Mouse (Mus musculus): ENCODE data around the gene Coq8a. TPM values are rescaled to one million over a fixed set of nuclear protein-coding genes. Genes with fewer than 3 reads are reported as not detected.

Gene Coq8a
- polyA plus RNA-seq, 1 experiment from 2014 or later, result 17.8 TPM

GRCm38 (mm10) chr1:180175635-180176034 is 23.8 kb downstream of the Coq8a start:
- no peak overlapping the region for H3K4me2 ChIP-seq
- H3K4me1 ChIP-seq (replicated peaks), result peaks cover 9% of the 10 kb centered on the region; the same call in 1 of the 2 replicates
- H3K27ac ChIP-seq (ENCODE audit: poor library complexity, severe bottlenecking), result no peak overlapping the region
- H3K9me3 ChIP-seq (replicated peaks), result no peaks in the 10 kb centered on the region
- H3K4me3 ChIP-seq, result no peak overlapping the region
- H3K36me3 ChIP-seq, result no peaks in the 10 kb centered on the region
- no peak for ATAC-seq (ENCODE audit: insufficient number of reproducible peaks, low FRiP score)
- 60% methylated on average over 8 of the region's 8 CpGs for WGBS
- H3K9ac ChIP-seq, result no peak overlapping the region
- 0 out of 2 replicates have a peak, but pooled peaks cover 4% of the 10 kb centered on the region for H3K27me3 ChIP-seq (replicated peaks)

GRCm38 (mm10) chr1:180175167-180175566 is 24.2 kb downstream of the Coq8a start:
- H3K4me2 ChIP-seq, result no peak overlapping the region
- H3K36me3 ChIP-seq, result no peaks in the 10 kb centered on the region
- no peak for ATAC-seq (ENCODE audit: insufficient number of reproducible peaks, low FRiP score)
- peaks cover 7% of the 10 kb centered on the region; the same call in 1 of the 2 replicates for H3K4me1 ChIP-seq (replicated peaks)
- H3K27ac ChIP-seq (ENCODE audit: poor library complexity, severe bottlenecking), result no peak overlapping the region
- 26% methylated on average over 3 of the region's 3 CpGs for WGBS
- no peak overlapping the region for H3K9ac ChIP-seq
- H3K27me3 ChIP-seq (replicated peaks), result 0 out of 2 replicates have a peak, but pooled peaks cover 4% of the 10 kb centered on the region
- H3K4me3 ChIP-seq, result no peak overlapping the region
- H3K9me3 ChIP-seq (replicated peaks), result no peaks in the 10 kb centered on the region

GRCm38 (mm10) chr1:180174718-180175117 is 24.7 kb downstream of the Coq8a start:
- no peaks in the 10 kb centered on the region for H3K9me3 ChIP-seq (replicated peaks)
- H3K4me1 ChIP-seq (replicated peaks), result peaks cover 4% of the 10 kb centered on the region; the same call in 1 of the 2 replicates
- H3K36me3 ChIP-seq, result no peaks in the 10 kb centered on the region
- H3K4me3 ChIP-seq, result no peak overlapping the region
- no peak overlapping the region for H3K9ac ChIP-seq
- ATAC-seq (ENCODE audit: insufficient number of reproducible peaks, low FRiP score), result no peak
- 60% methylated on average over 6 of the region's 6 CpGs for WGBS
- H3K27ac ChIP-seq (ENCODE audit: poor library complexity, severe bottlenecking), result no peak overlapping the region
- H3K4me2 ChIP-seq, result no peak overlapping the region
- H3K27me3 ChIP-seq (replicated peaks), result 0 out of 2 replicates have a peak, but pooled peaks cover 4% of the 10 kb centered on the region

- Histone ChIP-seq H3K9me3 (replicated peaks) (no peaks in the 10 kb centered on the region), H3K4me3 (no peak overlapping the region), H3K36me3 (peaks cover 5% of the 10 kb centered on the region; the same call in 1 of the 2 replicates), H3K4me2 (no peak overlapping the region), H3K9ac (no peak overlapping the region), H3K4me1 (replicated peaks) (no peaks in the 10 kb centered on the region), H3K27ac (ENCODE audit: poor library complexity, severe bottlenecking) (no peak overlapping the region), H3K27me3 (replicated peaks) (0 out of 2 replicates have a peak, but pooled peaks cover 4% of the 10 kb centered on the region)
- ATAC-seq (ENCODE audit: insufficient number of reproducible peaks, low FRiP score), result no peak
- 64% methylated on average over 5 of the region's 5 CpGs for WGBS
Measured at GRCm38 (mm10) chr1:180173017-180173416, 26.4 kb downstream of the Coq8a start.

- H3K9me3 ChIP-seq (replicated peaks), result no peaks in the 10 kb centered on the region
- no peak overlapping the region for H3K4me2 ChIP-seq
- no peaks in the 10 kb centered on the region for H3K4me1 ChIP-seq (replicated peaks)
- no peak for ATAC-seq (ENCODE audit: insufficient number of reproducible peaks, low FRiP score)
- no peak overlapping the region for H3K9ac ChIP-seq
- no peak overlapping the region for H3K4me3 ChIP-seq
- peaks cover 9% of the 10 kb centered on the region; the same call in 1 of the 2 replicates for H3K36me3 ChIP-seq
- H3K27me3 ChIP-seq (replicated peaks), result 0 out of 2 replicates have a peak, but pooled peaks cover 4% of the 10 kb centered on the region
- no peak overlapping the region for H3K27ac ChIP-seq (ENCODE audit: poor library complexity, severe bottlenecking)
- WGBS, result 73% methylated on average over 4 of the region's 4 CpGs
Measured at GRCm38 (mm10) chr1:180172600-180172999, 26.8 kb downstream of the Coq8a start.

- no peak overlapping the region for H3K4me2 ChIP-seq
- H3K4me1 ChIP-seq (replicated peaks), result no peaks in the 10 kb centered on the region
- peaks cover 13% of the 10 kb centered on the region; the same call in 1 of the 2 replicates for H3K36me3 ChIP-seq
- H3K9me3 ChIP-seq (replicated peaks), result no peaks in the 10 kb centered on the region
- no peak overlapping the region for H3K9ac ChIP-seq
- no peak overlapping the region for H3K27ac ChIP-seq (ENCODE audit: poor library complexity, severe bottlenecking)
- H3K27me3 ChIP-seq (replicated peaks), result 0 out of 2 replicates have a peak, but pooled peaks cover 4% of the 10 kb centered on the region
- ATAC-seq (ENCODE audit: insufficient number of reproducible peaks, low FRiP score), result no peak
- H3K4me3 ChIP-seq, result no peak overlapping the region
- WGBS, result 62% methylated on average over 2 of the region's 2 CpGs
Measured at GRCm38 (mm10) chr1:180171883-180172282, 27.5 kb downstream of the Coq8a start.

GRCm38 (mm10) chr1:180170071-180170470 is 29.3 kb downstream of the Coq8a start:
- 85% methylated on average over 8 of the region's 8 CpGs for WGBS
- ATAC-seq (ENCODE audit: insufficient number of reproducible peaks, low FRiP score), result no peak
- H3K27ac ChIP-seq (ENCODE audit: poor library complexity, severe bottlenecking), result no peak overlapping the region
- H3K4me1 ChIP-seq (replicated peaks), result no peaks in the 10 kb centered on the region
- H3K4me2 ChIP-seq, result no peak overlapping the region
- no peak overlapping the region for H3K9ac ChIP-seq
- no peaks in the 10 kb centered on the region for H3K9me3 ChIP-seq (replicated peaks)
- H3K4me3 ChIP-seq, result no peak overlapping the region
- H3K36me3 ChIP-seq, result peaks cover 25% of the 10 kb centered on the region; the same call in 1 of the 2 replicates
- 0 out of 2 replicates have a peak, but pooled peaks cover 4% of the 10 kb centered on the region for H3K27me3 ChIP-seq (replicated peaks)

- Histone ChIP-seq H3K4me1 (replicated peaks) (no peaks in the 10 kb centered on the region), H3K27ac (ENCODE audit: poor library complexity, severe bottlenecking) (no peak overlapping the region), H3K4me2 (no peak overlapping the region), H3K36me3 (peaks cover 29% of the 10 kb centered on the region; the same call in 1 of the 2 replicates), H3K9me3 (replicated peaks) (no peaks in the 10 kb centered on the region), H3K4me3 (no peak overlapping the region), H3K27me3 (replicated peaks) (0 out of 2 replicates have a peak, but pooled peaks cover 4% of the 10 kb centered on the region), H3K9ac (no peak overlapping the region)
- 84% methylated on average over 7 of the region's 7 CpGs for WGBS
- no peak for ATAC-seq (ENCODE audit: insufficient number of reproducible peaks, low FRiP score)
Measured at GRCm38 (mm10) chr1:180169161-180169560, 30.2 kb downstream of the Coq8a start.

GRCm38 (mm10) chr1:180168294-180168693 is 31.1 kb downstream of the Coq8a start:
- Histone ChIP-seq H3K4me3 (no peak overlapping the region), H3K4me1 (replicated peaks) (no peaks in the 10 kb centered on the region), H3K27ac (ENCODE audit: poor library complexity, severe bottlenecking) (no peak overlapping the region), H3K9ac (no peak overlapping the region), H3K4me2 (no peak overlapping the region), H3K27me3 (replicated peaks) (0 out of 2 replicates have a peak, but pooled peaks cover 1% of the 10 kb centered on the region), H3K9me3 (replicated peaks) (no peaks in the 10 kb centered on the region), H3K36me3 (peaks cover 29% of the 10 kb centered on the region; the same call in 1 of the 2 replicates)
- no peak for ATAC-seq (ENCODE audit: insufficient number of reproducible peaks, low FRiP score)
- WGBS, result 85% methylated on average over 6 of the region's 6 CpGs

- no peak overlapping the region for H3K4me3 ChIP-seq
- no peaks in the 10 kb centered on the region for H3K9me3 ChIP-seq (replicated peaks)
- no peak overlapping the region for H3K4me2 ChIP-seq
- no peaks in the 10 kb centered on the region for H3K27me3 ChIP-seq (replicated peaks)
- ATAC-seq (ENCODE audit: insufficient number of reproducible peaks, low FRiP score), result no peak
- H3K27ac ChIP-seq (ENCODE audit: poor library complexity, severe bottlenecking), result no peak overlapping the region
- H3K36me3 ChIP-seq, result peaks cover 44% of the 10 kb centered on the region
- no peaks in the 10 kb centered on the region for H3K4me1 ChIP-seq (replicated peaks)
- WGBS, result 88% methylated on average over 5 of the region's 5 CpGs
- no peak overlapping the region for H3K9ac ChIP-seq
Measured at GRCm38 (mm10) chr1:180166533-180166932, 32.9 kb downstream of the Coq8a start.

- 83% methylated on average over 7 of the region's 7 CpGs for WGBS
- no peak for ATAC-seq (ENCODE audit: insufficient number of reproducible peaks, low FRiP score)
- Histone ChIP-seq H3K4me1 (replicated peaks) (no peaks in the 10 kb centered on the region), H3K36me3 (peaks cover 56% of the 10 kb centered on the region), H3K27ac (ENCODE audit: poor library complexity, severe bottlenecking) (no peak overlapping the region), H3K4me3 (no peak overlapping the region), H3K27me3 (replicated peaks) (no peaks in the 10 kb centered on the region), H3K9me3 (replicated peaks) (no peaks in the 10 kb centered on the region), H3K9ac (no peak overlapping the region), H3K4me2 (no peak overlapping the region)
Measured at GRCm38 (mm10) chr1:180162986-180163385, 36.4 kb downstream of the Coq8a start.

Measured in heart, embryonic 12.5 days (tissue).